Mouse (Mus musculus): ENCODE measurements around the gene Gm40193.

Gene Gm40193

DNA sequence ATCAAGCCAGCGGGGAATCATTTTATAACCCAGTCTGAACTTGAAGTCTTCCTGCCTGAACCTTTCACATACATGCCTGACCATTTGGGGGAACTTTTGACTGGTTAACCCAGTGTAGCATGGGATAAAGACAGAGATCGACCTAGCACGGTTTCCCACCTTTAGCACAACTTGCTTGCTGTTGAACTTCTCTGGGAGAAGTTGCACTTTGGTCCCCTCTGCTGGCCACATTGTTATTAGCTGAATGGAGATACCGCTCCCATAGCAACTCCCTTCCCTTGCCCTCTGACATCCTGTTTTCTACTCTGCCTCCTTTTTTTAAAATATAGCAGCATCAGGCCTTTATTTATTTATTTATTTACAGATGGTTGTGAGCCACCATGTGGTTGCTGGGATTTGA lies 26.4 kb downstream of the Gm40193 start:
- DNase-seq (ENCODE audit: low read depth, low spot score), result peak; percentile 78

- peak; percentile 52 for DNase-seq (ENCODE audit: low read depth, low spot score)
Observed at GRCm38 (mm10) chr11:70504970-70505369, 27.8 kb downstream of the Gm40193 start, which contains the start of gene Tm4sf5. Gene Tm4sf5 (plus strand): TSS chr11:70505244.

DNA sequence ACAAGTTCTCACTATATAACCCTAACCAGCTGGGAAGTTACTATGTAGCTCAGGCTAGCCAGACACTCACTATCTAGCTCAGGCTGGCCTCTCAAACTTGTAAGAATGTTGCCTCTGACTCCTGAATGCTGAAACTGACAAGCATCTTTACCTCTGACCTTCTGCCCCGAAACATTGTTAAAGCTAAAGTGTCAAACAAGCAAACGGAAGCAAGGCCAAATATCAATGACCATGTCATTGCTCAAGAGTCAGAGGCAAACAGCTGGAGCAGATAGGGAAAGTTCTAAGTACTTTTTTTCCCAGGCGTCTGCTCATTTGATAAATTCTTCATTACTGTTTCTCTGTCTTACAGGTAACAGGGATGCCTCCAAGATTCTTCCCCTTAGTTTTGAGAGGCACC lies 30.7 kb downstream of the Gm40193 start:
- DNase-seq (ENCODE audit: low read depth, low spot score), result no peak

DNA sequence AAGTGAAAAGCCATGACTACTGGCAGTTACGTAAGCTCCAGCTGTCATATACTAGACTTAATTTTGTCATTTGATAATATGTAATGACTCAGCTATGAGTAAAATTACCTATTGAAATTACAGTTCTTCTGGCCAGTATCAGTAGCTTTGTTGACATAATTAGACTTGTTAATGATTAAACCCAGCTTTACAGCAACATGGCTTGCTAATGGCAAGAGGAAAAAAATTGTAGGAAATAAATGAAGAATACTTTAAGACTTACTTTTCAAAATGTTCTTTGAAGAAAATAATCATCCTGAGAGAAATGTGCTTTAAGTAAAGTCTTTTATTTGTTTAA lies 32.3 kb downstream of the Gm40193 start:
- no peak for DNase-seq (ENCODE audit: low read depth, low spot score)

GRCm38 (mm10) chr11:70499566-70500475 lies 32.9 kb downstream of the Gm40193 start:
- peak; percentile 40 for DNase-seq (ENCODE audit: low read depth, low spot score)

- no peak for DNase-seq (ENCODE audit: low read depth, low spot score)
Observed at GRCm38 (mm10) chr11:70489684-70490083, 43.1 kb downstream of the Gm40193 start.

GRCm38 (mm10) chr11:70489138-70489537 lies 43.6 kb downstream of the Gm40193 start:
- no peak for DNase-seq (ENCODE audit: low read depth, low spot score)

- DNase-seq (ENCODE audit: low read depth, low spot score), result no peak
Observed at GRCm38 (mm10) chr11:70487816-70488215, 44.9 kb downstream of the Gm40193 start.

DNA sequence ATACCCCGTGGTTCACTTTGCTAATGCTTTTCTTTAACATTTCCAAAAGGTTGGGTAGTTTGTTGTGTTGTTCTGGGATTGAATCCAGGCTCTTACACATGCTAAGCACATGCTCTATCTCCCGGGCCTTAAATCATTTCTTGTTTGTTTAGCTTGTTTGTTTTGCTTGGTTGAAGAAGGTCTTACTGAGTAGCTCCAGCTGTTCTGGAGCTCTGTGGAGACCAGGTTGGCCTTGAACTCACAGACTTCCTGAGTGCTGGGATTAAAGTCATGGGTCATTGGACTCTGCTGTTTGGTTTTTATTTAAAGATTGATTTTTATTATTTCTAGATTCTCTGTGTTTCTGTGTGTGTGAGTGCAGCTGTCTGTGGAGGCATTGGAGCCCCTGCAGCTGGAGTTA lies 47.2 kb downstream of the Gm40193 start:
- DNase-seq (ENCODE audit: low read depth, low spot score), result no peak
